Mouse (Mus musculus) cerebellum, postnatal 14 days (tissue): ENCODE measurements at regions not wholly inside any gene's neighbourhood (a gene's known extent, or its start where the extent isn't known, plus 50 kb on each side); places are given as distances from the start of the nearest gene placed in this dataset.
"Not testable (repeated sequence)": the region's sequence is repeated elsewhere in the genome, so short reads cannot be mapped to it uniquely, and the experiment has no call there.

Source experiments
- DNase-seq, 2 experiments: peaks; one replicate each; pipeline ENCODE4 v3.0.0; 2021; ENCODE audit warnings: mixed read lengths in 2 of 2

- no peak for DNase-seq
Measured at GRCm38 (mm10) chr1:108132006-108132405, 542.2 kb downstream of the Serpinb8 start.

GRCm38 (mm10) chr1:108135346-108135745 is 545.5 kb downstream of the Serpinb8 start:
- not testable (repeated sequence) for DNase-seq

GRCm38 (mm10) chr1:108144114-108144513 is 554.3 kb downstream of the Serpinb8 start:
- DNase-seq, result no peak

- peak; percentile 1 to 4 for DNase-seq
Measured at GRCm38 (mm10) chr1:108181350-108182167, 591.8 kb downstream of the Serpinb8 start.

- DNase-seq, result no peak
Measured at GRCm38 (mm10) chr1:108182168-108182539, 592.3 kb downstream of the Serpinb8 start.

GRCm38 (mm10) chr1:108224047-108224446 is 634.2 kb downstream of the Serpinb8 start:
- peak; percentile 51 to 77 for DNase-seq

- DNase-seq, result no peak
Measured at GRCm38 (mm10) chr1:108240152-108240551, 650.3 kb downstream of the Serpinb8 start.

- DNase-seq, result no peak
Measured at GRCm38 (mm10) chr1:108255147-108255546, 665.3 kb downstream of the Serpinb8 start.

GRCm38 (mm10) chr1:108259355-108259754 is 669.5 kb downstream of the Serpinb8 start:
- DNase-seq, result no peak

- DNase-seq, result no peak
Measured at GRCm38 (mm10) chr1:108282099-108282498, 692.3 kb downstream of the Serpinb8 start.

GRCm38 (mm10) chr1:108286571-108286970 is 696.8 kb downstream of the Serpinb8 start:
- DNase-seq, result no peak
